Mouse (Mus musculus): Measurements from ENCODE around the gene Nqo2.

DNA sequence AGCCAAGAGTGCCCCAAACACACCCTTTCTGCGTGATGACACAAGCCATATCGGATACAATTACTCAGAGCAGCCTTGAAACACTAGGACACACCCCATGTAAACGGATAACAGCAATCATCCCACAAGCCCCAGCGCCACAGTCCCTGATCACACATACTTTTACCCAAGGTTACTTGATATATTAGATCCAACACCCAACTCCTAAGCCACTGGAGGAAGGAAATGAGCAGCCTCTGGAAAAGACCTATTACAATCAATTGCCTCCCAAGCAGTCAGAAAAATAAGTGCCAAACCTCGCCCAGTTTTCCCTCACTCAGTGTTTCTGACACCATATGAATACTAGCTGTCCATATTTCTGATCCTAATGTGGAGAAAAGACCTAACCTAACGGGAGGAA lies 29.7 kb upstream of the Nqo2 start:
- TF ChIP-seq CTCF (IDR thresholded peaks at IDR 0.05; ENCODE audit: control insufficient read depth, insufficient read depth, insufficient replicate concordance, low read depth, low read length) (no peak), POLR2A (IDR thresholded peaks at IDR 0.05; ENCODE audit: control insufficient read depth, low read depth, low read length) (no peak)
